Mouse (Mus musculus) testis, postnatal 10 days (tissue): ENCODE measurements around the gene Sde2.
"Not testable (repeated sequence)": the region's sequence is repeated elsewhere in the genome, so short reads cannot be mapped to it uniquely, and the experiment has no call there.

Source experiments
- DNase-seq: peaks from one replicate; pipeline ENCODE4 v3.0.0; 2021; ENCODE audit warnings: low spot score

Sde2 gene

GRCm38 (mm10) chr1:180835273-180836015 lies 15.5 kb upstream of the Sde2 start:
- DNase-seq: no peak

GRCm38 (mm10) chr1:180836467-180836866 lies 14.5 kb upstream of the Sde2 start:
- not testable (repeated sequence) for DNase-seq

- no peak for DNase-seq
Measured at GRCm38 (mm10) chr1:180837186-180837585, 13.7 kb upstream of the Sde2 start.

GRCm38 (mm10) chr1:180838014-180838413 lies 12.9 kb upstream of the Sde2 start:
- DNase-seq: no peak

- no peak for DNase-seq
Measured at GRCm38 (mm10) chr1:180839201-180839910, 11.6 kb upstream of the Sde2 start.

GRCm38 (mm10) chr1:180841561-180842300 lies 9.2 kb upstream of the Sde2 start:
- no peak for DNase-seq

GRCm38 (mm10) chr1:180848114-180848510 lies 2.8 kb upstream of the Sde2 start:
- peak; percentile 67 for DNase-seq

- DNase-seq: no peak
Measured at GRCm38 (mm10) chr1:180848511-180849241, 2.3 kb upstream of the Sde2 start.

GRCm38 (mm10) chr1:180849701-180850301 lies 1.1 kb upstream of the Sde2 start:
- DNase-seq: no peak

- no peak for DNase-seq
Measured at GRCm38 (mm10) chr1:180858763-180859162, 7.8 kb downstream of the Sde2 start.

GRCm38 (mm10) chr1:180860030-180860429 lies 9.1 kb downstream of the Sde2 start:
- DNase-seq: no peak

- no peak for DNase-seq
Measured at GRCm38 (mm10) chr1:180863606-180864005, 12.7 kb downstream of the Sde2 start.

GRCm38 (mm10) chr1:180866001-180866400 lies 15.1 kb downstream of the Sde2 start:
- DNase-seq: no peak

GRCm38 (mm10) chr1:180870122-180870650 lies 19.3 kb downstream of the Sde2 start:
- no peak for DNase-seq

GRCm38 (mm10) chr1:180873861-180874484 lies 23.0 kb downstream of the Sde2 start:
- peak; percentile 78 for DNase-seq

GRCm38 (mm10) chr1:180874615-180875014 lies 23.7 kb downstream of the Sde2 start:
- DNase-seq: no peak

- no peak for DNase-seq
Measured at GRCm38 (mm10) chr1:180875126-180875525, 24.2 kb downstream of the Sde2 start.

- DNase-seq: no peak
Measured at GRCm38 (mm10) chr1:180877466-180877865, 26.5 kb downstream of the Sde2 start.

GRCm38 (mm10) chr1:180881768-180882167 lies 30.8 kb downstream of the Sde2 start:
- DNase-seq: no peak

- no peak for DNase-seq
Measured at GRCm38 (mm10) chr1:180883731-180884130, 32.8 kb downstream of the Sde2 start.

- no peak for DNase-seq
Measured at GRCm38 (mm10) chr1:180884484-180884883, 33.6 kb downstream of the Sde2 start.
